Mouse (Mus musculus) mouse trophoblast stem cell (cell line): ENCODE data around the gene Lmntd2.
"Not testable (repeated sequence)": the region's sequence is repeated elsewhere in the genome, so short reads cannot be mapped to it uniquely, and the experiment has no call there.

Source experiments
- in situ Hi-C, 2 experiments: fragments of 300-500 bp; cut with MseI, MboI; formaldehyde crosslinking; loops; 2 replicates in 1 of 2; 3 replicates in 1 of 2; pipeline ENCODE4 v1.15.1; 2025

Gene Lmntd2

GRCm38 (mm10) chr7:141213605-141214235 lies at the start of gene Lmntd2:
Gene Lmntd2 (minus strand): TSS chr7:141214080.
- in situ Hi-C loops, result no loop called here

- in situ Hi-C loops, result no loop called here
Observed at GRCm38 (mm10) chr7:141263640-141264039, 49.8 kb upstream of the Lmntd2 start.

DNA sequence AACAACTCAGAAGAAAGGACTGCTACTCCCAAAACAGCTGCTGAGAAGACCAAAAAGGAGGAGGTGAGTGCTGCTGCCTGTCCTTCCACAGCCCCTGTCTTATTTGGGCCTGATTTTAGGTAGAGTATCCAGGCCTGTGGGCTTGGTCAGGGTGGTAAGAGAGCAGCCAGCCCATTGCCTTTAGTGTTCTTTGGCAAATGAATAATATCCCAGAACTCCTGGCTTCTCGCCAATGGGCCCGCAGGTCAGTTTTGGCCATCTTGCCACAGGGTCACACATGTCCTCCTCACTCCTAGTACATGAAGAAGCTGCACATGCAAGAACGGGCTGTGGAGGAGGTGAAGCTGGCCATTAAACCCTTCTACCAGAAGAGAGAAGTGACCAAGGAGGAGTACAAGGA lies 47.6 kb upstream of the Lmntd2 start:
- in situ Hi-C loops, result no loop called here

- in situ Hi-C loops, result no loop called here
Observed at GRCm38 (mm10) chr7:141256159-141256558, 42.3 kb upstream of the Lmntd2 start.

DNA sequence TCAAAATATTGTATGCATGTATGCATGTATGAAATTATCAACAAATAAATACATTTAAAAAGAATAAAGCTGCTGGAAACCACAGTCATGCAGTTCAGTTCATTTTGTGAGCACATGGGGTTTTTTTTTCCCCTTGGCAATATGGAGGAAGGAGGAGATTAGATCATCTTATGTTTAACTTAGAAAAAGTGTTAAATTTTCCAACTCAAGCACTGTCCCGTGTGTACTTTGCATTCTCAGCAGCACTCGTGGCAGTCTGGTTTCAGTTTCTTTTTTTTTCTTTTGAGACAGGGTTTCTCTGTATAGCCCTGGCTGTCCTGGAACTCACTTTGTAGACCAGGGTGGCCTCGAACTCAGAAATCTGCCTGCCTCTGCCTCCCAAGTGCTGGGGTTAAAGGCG lies 36.6 kb upstream of the Lmntd2 start:
- in situ Hi-C loops, result not testable (repeated sequence)

GRCm38 (mm10) chr7:141231551-141231950 lies 17.7 kb upstream of the Lmntd2 start:
- in situ Hi-C loops, result no loop called here

DNA sequence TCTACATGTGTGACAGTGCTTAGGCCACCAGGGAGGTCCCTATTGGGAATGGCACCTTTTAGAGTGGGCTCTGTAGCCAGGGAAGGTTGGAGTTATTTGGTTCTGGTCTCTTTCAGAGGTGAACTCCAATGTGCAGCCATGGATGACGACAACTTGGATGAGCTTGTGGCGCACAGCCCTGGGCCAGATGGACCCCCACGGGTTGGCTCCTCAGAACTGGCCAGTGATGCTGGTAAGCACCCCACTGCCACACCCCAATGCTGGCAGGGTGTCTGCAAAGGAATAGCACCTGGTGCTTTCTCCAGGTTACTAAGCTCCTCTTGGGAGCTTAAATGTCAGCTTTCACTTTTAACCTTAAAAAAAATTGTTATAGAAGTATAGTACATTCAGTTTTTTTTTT lies 17.2 kb upstream of the Lmntd2 start:
- in situ Hi-C loops, result no loop called here

DNA sequence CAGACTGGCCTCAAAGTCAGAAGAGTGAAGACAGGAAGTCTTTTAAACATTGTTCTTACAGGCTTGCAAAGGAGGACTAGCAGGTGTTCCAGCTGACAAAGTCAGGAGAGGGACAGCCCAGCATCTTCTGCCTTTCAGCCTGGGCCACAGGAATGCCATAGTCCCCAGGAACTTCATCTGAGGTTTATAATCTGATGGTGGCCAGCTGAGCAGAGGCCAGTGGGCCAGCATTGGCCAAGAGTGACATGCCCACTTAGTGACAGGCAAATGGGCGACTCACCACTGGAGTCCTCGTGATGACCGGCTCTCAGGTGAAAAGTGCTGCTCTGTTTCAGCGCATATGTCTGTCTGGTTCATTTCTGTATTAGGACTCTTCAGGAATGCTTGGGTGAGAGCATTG lies 16.7 kb upstream of the Lmntd2 start:
- in situ Hi-C loops, result no loop called here

GRCm38 (mm10) chr7:141229702-141230101 lies 15.8 kb upstream of the Lmntd2 start:
- in situ Hi-C loops, result no loop called here

DNA sequence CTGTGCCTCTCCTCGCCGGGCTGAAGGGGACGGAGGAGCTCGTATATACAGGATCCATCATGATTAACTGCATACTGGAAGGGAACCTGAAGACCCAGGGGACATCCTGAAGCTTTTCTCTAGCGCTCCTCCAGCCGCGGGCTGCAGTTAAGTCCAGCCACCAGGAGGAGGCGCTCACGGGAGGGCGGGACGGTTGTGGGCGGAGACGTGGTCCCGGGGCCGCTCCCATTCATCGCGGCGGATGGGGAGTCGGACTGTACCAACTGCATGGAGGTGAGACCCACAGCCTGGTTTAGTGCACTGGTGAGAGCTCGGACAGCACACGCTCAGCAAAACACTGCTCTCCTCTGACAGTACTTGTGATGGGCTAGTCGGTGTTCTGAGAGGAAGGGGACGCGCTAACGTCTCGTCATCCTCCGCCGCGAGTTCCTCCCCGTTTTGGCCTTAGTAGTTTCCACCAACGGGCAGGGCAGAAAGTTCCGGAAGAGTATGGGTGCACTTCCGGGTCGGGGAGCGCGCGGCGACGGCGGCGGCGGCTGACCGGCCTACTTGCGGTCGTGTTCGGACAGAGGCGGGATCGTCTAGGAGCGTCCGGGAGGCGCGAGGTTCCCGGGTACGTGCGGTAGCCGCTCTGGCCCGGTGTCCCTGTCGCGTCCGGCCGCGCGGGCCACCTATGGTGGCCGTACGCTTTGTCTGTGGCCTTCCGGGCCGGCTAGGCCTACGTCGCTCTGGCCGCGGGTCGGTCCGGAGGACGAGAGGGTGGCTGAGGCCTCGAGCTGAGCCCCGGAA lies 14.6 kb upstream of the Lmntd2 start, which contains the start of gene Phrf1:
TSS of gene Phrf1 (plus strand) at position 506 of the 789 bp plus-strand sequence.
- in situ Hi-C loops, result no loop called here

DNA sequence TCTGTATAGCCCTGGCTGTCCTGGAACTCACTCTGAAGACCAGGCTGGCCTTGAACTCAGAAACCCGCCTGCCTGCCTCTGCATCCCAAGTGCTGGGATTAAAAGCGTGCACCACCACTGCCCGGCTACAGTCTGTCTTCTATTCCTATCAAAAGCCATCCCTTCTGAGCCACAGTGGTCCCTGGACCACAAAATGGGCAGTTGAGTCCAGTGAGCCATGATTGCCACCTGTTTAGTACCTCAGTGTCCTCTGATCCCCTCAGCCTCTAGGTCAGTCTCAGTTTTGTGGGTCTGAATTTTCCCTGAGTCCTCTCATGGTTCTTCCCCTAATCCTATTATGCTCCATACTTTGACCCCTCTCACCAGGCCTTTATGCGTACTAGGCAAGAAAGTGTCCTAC lies 13.9 kb upstream of the Lmntd2 start:
- in situ Hi-C loops, result no loop called here

DNA sequence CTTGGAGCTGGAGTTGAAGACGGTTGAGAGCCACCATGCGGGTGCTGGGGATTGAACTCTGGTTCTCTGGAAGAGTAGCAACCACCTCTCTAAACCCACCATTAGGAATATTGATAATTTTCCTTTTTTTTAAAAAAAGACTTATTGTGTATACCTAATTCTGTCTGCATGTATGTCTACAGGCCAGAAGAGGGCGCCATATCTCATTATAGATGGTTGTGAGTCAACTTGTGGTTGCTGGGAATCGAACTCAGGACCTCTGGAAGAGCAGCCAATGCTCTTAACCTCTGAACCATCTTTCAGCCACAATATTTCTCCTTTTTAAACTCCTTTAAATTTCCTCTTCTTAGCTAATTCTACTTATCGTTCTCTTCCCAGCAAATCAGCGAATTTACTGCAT lies 12.7 kb upstream of the Lmntd2 start:
- in situ Hi-C loops, result no loop called here

GRCm38 (mm10) chr7:141222696-141223215 lies 8.9 kb upstream of the Lmntd2 start:
- in situ Hi-C loops, result no loop called here

DNA sequence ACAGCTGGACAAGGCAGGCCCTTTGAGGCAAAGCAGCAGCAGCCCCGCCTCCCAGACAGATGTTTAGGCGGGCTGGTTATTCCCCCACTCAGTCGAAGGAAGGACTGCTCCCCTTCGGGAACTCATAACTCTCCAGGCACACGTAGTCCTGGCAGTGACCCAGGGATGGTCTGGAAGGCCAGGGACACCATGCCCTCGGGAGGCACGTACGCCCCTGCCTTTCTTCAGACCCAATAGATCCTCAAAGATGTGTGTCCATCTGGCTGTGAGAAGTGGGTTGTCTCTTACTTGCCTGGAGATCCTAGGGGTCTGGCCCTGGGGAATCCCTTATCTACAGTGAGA lies 8.2 kb upstream of the Lmntd2 start:
- in situ Hi-C loops, result no loop called here

GRCm38 (mm10) chr7:141221249-141222125 lies 7.6 kb upstream of the Lmntd2 start:
- in situ Hi-C loops, result no loop called here

DNA sequence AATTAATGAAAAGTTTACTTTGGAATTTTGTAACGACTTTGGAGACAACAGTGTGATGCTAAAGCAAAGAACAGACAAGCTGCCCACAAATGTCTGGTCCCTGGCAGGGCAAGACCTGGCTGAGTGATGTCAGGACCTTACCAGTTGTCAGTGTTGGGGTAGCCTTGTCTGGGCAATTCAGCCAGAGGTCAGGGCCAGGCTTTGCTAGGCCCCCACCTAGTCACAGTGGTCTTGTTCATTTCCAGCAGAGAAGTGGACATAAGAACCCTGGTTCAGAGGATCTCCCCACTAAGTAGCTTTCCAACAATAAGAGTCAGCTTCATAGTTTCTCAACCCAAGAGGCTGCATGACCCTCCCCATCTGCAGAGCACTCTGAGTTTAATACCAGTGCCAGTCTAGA lies 6.5 kb upstream of the Lmntd2 start:
- in situ Hi-C loops, result no loop called here

GRCm38 (mm10) chr7:141219558-141220099 lies 5.7 kb upstream of the Lmntd2 start:
- in situ Hi-C loops, result no loop called here

DNA sequence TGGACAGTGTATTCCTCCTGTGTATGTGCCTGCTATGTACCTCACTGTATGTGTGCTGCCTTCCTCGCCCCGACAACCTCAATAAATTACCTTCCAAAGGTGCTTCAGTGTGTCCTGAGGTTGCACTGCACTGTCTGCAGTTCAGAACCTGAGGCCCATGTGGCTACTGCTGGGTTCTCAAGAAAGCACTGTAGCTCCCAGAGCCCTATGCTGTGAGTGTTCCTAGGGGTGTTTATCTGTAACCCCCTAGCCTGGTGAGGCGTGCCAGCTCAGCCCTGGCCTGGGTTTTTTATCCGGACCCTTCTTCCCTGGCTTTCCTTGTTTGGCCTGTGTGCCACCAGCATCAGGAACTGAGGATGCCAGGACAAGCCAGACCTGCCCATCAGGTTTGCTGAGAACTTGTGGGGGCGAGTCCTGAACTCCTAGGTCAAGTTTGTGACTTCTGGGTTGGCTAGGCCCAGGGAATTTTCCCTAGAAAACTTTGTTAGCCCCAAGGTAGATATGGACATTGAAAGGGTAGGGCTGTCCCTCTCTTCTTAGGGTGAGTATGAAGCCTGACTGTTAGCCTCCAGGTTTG lies 4.8 kb upstream of the Lmntd2 start:
- in situ Hi-C loops, result no loop called here

- in situ Hi-C loops, result no loop called here
Observed at GRCm38 (mm10) chr7:141218141-141218540, 4.3 kb upstream of the Lmntd2 start.

DNA sequence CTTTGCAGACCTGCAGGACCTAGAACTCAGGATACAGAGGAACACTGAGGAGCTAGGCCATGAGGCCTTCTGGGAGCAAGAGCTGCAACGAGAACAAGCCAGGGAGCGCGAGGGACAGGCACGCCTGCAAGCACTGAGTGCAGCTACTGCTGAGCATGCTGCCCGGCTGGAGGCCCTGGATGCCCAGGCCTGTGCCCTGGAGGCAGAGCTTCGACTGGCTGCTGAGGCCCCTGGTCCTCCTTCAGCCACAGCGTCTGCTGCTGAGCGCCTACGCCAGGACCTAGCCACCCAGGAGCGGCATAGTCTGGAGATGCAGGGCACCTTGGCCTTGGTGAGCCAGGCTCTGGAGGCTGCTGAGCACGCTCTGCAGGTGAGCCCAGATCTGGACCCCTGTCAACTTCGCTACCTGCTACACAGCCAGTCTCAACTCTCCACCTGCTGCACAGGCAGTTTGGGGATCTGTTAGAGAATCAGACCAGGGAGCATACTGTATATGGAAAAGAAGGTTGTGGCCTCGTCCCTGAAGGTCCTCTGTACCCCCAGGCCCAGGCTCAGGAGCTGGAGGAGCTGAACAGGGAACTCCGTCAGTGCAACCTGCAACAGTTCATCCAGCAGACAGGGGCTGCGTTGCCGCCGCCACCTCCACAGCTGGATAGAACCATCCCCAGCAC lies 3.6 kb upstream of the Lmntd2 start:
- in situ Hi-C loops, result no loop called here

GRCm38 (mm10) chr7:141216894-141217293 lies 3.0 kb upstream of the Lmntd2 start:
- in situ Hi-C loops, result no loop called here
